Mouse (Mus musculus) right cerebral cortex, adult 18-20 months (tissue): ENCODE measurements around the gene Arl16.

Experiments
- DNase-seq: peaks from one replicate; pipeline ENCODE4 v3.0.0; 2022; ENCODE audit warnings: mixed read lengths

Arl16 gene

GRCm38 (mm10) chr11:120444106-120444505, 23.3 kb downstream of the Arl16 start:
- no peak for DNase-seq

- DNase-seq = no peak
These were observed 24.6 kb downstream of the Arl16 start for GRCm38 (mm10) chr11:120442765-120443280.

DNA sequence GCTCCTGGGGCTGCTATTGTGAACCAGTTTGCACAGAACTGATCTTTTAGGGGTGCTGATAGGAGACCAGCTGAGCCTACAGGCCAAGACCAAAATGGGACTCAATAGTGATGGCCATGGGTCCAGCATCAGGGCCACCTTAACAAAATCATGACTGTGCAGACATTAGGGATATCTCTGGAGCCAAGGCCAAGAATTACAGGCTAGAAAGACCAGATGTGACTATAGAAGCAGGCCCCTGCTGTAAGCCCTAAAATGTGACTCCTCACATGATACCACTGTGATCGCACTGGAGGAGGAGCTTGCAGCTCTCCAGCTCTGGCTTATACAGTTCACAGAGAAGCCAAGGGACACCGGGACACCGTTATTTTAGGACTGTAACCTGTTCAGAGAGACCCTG, 25.1 kb downstream of the Arl16 start, which contains the start of gene Tspan10:
TSS of gene Tspan10 (plus strand) at position 301 of the 400 bp plus-strand sequence.
- DNase-seq = no peak

- DNase-seq = no peak
These were observed 29.5 kb downstream of the Arl16 start for GRCm38 (mm10) chr11:120437857-120438385.

DNA sequence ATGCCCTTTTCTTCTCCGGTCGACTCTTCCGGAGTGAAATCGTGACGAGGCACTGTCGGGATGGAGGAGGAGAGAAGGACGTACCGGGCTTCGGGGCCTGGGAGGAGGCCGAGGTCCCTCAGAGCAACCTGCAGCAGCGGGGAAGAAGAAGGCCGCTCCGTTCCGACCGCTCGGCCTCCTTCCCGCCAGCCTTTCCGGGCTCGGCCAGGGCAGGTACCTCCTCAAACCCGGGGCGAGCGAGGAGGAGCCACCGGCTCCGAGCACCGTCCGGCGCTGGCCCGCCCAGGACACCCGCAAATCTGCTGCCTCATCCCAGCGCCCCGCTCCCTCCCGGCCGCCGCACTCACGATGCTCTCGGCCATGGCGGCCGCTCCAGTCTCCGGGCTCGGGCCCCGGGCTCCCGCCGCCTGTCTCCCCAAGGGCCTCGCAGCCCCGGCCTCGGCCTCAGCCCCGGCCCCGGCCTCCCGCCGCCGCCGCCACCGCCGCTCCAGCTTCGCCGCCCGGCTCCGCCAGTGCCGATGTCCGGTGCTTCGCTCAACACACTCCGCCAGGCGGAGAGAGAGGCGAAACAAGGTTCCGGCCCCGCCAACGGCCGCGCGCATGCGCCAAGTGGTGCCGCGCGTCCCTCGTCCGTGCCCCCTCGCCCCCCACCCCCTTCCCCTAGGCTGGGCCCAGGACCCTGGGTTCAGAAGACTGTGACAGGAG, 30.1 kb downstream of the Arl16 start, which contains the start of gene Nploc4:
TSS of gene Nploc4 (minus strand) at position 557 of the 705 bp plus-strand sequence.
- DNase-seq = peak; percentile 87

GRCm38 (mm10) chr11:120426727-120427126, 40.7 kb downstream of the Arl16 start:
- no peak for DNase-seq

- DNase-seq = peak; percentile 49
These were observed 43.7 kb downstream of the Arl16 start for GRCm38 (mm10) chr11:120423569-120424295.

DNA sequence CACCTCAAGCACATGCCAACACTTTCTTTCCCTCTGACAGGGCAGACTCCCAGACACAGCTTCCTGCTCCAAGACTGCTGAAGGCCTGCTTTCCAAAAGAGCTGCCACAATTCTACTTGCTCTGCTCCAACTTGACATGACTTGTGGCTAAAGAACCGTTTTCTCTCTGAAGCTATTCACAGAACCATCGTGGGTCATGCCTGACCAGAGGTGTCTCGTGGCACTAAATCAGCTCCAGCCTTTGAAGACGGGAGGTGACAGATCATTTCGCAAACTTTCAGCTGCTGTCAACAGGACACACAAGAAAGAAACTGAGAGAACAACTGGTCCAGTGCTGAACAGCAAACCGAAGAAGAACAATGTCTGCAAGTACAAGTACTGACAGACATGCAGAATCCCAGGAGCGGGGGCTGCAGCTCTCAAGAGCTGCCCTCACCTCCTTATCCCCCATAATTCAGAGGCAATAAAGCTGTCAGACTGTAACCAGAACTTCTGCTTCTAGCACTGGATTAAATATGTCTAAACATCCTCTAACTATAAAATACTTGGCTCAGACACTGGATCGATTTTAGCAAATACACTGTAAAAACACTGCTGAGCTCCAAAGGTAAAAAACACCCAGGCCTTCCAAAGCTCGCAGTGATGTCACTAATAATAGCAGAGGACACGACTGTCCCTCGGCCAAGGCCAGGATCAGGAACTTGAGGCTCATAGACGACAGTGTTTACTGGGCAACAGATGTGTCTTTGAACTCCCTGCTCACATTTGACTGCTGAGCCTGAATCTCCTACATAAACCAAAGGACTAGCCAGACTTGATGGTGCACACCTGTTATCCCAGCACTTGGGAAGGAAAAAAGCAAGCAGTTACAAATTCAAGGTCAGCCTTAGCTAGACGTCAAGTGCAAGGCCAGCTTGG, 44.5 kb downstream of the Arl16 start:
- no peak for DNase-seq

- no peak for DNase-seq
These were observed 48.8 kb downstream of the Arl16 start for GRCm38 (mm10) chr11:120418592-120418991.

DNA sequence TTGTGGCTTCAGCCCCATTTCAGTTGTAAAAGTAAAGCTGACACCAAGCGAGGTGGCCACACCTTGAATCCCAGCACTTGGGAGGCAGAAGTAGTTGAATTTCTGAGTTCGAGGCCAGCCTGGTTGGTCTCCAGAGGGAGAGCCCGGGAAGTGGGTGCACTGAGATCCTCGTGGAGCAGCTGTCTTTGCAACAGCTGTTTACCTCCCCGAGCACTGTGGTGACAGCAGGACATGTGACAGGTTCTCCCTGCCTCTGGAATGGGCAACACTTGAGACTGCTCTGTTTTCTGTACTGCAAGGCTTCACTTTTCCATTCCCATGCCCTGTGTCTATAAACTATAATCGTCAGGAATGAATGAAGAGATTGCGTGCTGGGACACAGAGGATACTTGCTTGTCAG, 49.6 kb downstream of the Arl16 start:
- no peak for DNase-seq
